Mouse (Mus musculus): ENCODE results near the gene Wnt5a. TPM values are rescaled to one million over a fixed set of nuclear protein-coding genes. Genes with fewer than 3 reads are reported as not detected.

Gene Wnt5a
- polyA plus RNA-seq, 1 experiment: 1.1 TPM

DNA sequence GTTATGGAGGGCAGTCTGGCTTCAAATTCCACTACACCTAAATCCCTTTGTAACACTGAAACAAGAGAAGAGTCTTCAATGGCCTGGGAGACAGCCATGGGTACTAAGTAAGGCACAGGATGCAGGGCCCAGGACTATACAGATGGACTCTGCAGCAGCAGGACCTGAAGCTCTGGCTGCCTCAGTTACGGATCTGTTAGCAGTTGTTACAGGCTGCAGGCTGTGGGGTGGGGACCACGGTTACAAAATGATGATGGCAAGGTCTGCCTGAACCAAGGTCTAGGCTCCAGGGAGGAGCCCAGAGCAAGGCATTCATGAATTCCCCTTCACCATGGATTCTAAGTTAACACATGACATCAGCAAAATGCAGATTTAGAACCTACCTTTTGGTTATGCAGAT lies 29.3 kb downstream of the Wnt5a start:
- Histone ChIP-seq H3K27me3 (ENCODE audit: control insufficient read depth, insufficient read depth, low read length) (no peaks in the 10 kb centered on the region), H3K4me3 (ENCODE audit: control insufficient read depth, low read depth, low read length) (no peak overlapping the region), H3K4me1 (ENCODE audit: control insufficient read depth, insufficient read depth, low read length) (no peaks in the 10 kb centered on the region), H3K27ac (ENCODE audit: control insufficient read depth, insufficient read depth, low read depth, low read length) (no peak overlapping the region), H3K36me3 (ENCODE audit: control insufficient read depth, insufficient read depth, low read length) (no peaks in the 10 kb centered on the region)
- no peak for TF ChIP-seq CTCF (IDR thresholded peaks at IDR 0.05; ENCODE audit: control insufficient read depth, insufficient read depth, insufficient replicate concordance, low read depth, low read length)
- no peak for TF ChIP-seq POLR2A (IDR thresholded peaks at IDR 0.05; ENCODE audit: control insufficient read depth, low read depth, low read length)

DNA sequence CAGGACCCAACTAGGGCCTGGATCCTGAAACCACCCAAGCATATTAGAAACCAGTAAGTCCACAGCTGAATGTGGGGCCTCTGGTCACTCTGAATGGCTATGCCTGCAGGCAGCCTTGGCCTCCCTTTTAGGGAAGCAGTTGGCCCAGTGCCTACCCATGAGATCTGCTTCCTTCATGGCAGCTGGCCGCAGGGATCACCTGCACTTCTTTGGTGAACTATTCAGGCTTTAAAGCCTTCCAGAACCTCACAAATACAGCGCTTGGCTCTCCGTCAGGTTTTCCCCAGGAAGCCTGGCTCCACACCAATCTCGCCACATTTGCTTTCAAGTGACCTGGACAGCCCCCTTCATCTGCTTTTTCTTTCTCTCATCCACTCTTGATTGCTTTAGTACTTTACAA lies 31.3 kb downstream of the Wnt5a start:
- Histone ChIP-seq H3K27ac (ENCODE audit: control insufficient read depth, insufficient read depth, low read depth, low read length) (no peak overlapping the region), H3K4me3 (ENCODE audit: control insufficient read depth, low read depth, low read length) (no peak overlapping the region), H3K4me1 (ENCODE audit: control insufficient read depth, insufficient read depth, low read length) (no peaks in the 10 kb centered on the region), H3K36me3 (ENCODE audit: control insufficient read depth, insufficient read depth, low read length) (no peaks in the 10 kb centered on the region), H3K27me3 (ENCODE audit: control insufficient read depth, insufficient read depth, low read length) (no peaks in the 10 kb centered on the region)
- TF ChIP-seq CTCF (IDR thresholded peaks at IDR 0.05; ENCODE audit: control insufficient read depth, insufficient read depth, insufficient replicate concordance, low read depth, low read length): no peak
- no peak for TF ChIP-seq POLR2A (IDR thresholded peaks at IDR 0.05; ENCODE audit: control insufficient read depth, low read depth, low read length)

DNA sequence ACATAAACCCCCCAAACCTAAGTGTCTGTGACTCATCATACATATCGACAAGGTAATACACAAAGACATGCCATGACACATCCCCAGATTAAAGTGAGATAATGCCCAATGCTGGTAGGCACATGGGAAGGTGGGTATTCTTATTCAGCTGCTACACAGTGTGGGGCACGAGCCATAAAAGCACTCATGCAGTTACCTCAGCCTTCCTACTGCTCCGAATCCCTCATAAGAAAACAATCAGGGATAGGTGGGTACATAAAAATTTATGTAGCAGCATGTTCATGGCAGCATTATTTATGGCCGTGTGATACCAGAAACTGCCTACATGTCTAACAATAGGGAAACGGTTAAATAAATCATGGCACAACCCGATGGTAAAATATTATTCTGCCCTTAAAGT lies 35.0 kb downstream of the Wnt5a start:
- Histone ChIP-seq H3K36me3 (ENCODE audit: control insufficient read depth, insufficient read depth, low read length) (no peaks in the 10 kb centered on the region), H3K27ac (ENCODE audit: control insufficient read depth, insufficient read depth, low read depth, low read length) (no peak overlapping the region), H3K4me1 (ENCODE audit: control insufficient read depth, insufficient read depth, low read length) (no peaks in the 10 kb centered on the region), H3K4me3 (ENCODE audit: control insufficient read depth, low read depth, low read length) (no peak overlapping the region), H3K27me3 (ENCODE audit: control insufficient read depth, insufficient read depth, low read length) (no peaks in the 10 kb centered on the region)
- TF ChIP-seq POLR2A (IDR thresholded peaks at IDR 0.05; ENCODE audit: control insufficient read depth, low read depth, low read length) (no peak), CTCF (IDR thresholded peaks at IDR 0.05; ENCODE audit: control insufficient read depth, insufficient read depth, insufficient replicate concordance, low read depth, low read length) (no peak)

DNA sequence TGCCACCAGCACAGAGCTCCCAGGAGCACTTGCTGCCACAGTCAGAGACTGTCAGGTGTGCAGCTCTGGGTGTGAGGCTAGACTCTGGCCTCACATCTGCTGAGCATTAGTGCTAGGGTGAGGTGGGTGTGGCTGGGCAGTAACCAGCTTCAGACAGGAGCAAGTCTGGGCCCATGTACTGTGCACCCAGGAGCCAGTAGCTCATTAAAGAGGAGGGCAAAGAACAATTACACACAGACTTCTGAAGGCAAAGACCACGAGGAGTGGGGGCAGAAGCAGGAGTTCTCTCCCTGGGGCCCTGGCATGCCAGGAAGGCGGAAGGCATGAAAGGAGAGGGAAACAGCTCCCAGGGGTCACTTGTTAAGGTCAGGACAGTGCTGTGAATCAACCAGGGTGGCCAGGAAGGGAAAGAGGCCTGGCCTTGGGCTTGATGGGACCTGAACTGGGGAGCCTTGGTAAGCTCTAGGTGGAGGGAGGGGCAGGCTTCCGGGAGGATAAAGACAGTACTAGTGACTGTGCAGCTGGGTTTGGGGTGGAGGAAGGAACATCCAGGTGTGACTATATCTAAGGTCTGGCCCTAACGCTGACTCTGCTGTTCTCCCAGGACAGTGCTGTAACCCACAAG lies 37.7 kb downstream of the Wnt5a start:
- Histone ChIP-seq H3K4me3 (ENCODE audit: control insufficient read depth, low read depth, low read length) (no peak overlapping the region), H3K27ac (ENCODE audit: control insufficient read depth, insufficient read depth, low read depth, low read length) (no peak overlapping the region), H3K27me3 (ENCODE audit: control insufficient read depth, insufficient read depth, low read length) (no peaks in the 10 kb centered on the region), H3K4me1 (ENCODE audit: control insufficient read depth, insufficient read depth, low read length) (no peaks in the 10 kb centered on the region), H3K36me3 (ENCODE audit: control insufficient read depth, insufficient read depth, low read length) (no peaks in the 10 kb centered on the region)
- no peak for TF ChIP-seq CTCF (IDR thresholded peaks at IDR 0.05; ENCODE audit: control insufficient read depth, insufficient read depth, insufficient replicate concordance, low read depth, low read length)

DNA sequence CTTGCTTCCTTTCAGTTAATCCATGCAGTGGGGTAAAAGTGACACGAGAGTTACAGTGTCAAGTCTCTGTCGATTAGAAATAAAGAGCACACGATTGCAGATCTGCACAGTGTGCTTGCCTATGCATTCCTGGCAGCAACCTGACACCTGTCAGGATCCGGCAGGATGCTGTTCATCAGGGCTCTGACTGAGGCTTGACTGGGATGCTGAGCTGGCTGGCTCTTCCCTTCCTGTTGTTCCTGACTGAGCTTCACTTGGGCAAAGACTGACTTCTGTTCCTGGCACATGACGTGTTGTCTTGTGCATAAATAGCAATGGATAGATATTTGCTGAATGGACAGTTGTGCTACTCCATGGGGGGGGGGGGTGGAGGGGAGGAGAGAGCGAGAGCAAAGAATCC lies 57.3 kb downstream of the Wnt5a start:
- H3K4me3 ChIP-seq (ENCODE audit: control insufficient read depth, low read depth, low read length): no peak overlapping the region
- H3K36me3 ChIP-seq (ENCODE audit: control insufficient read depth, insufficient read depth, low read length): no peaks in the 10 kb centered on the region
- H3K27ac ChIP-seq (ENCODE audit: control insufficient read depth, insufficient read depth, low read depth, low read length): no peak overlapping the region
- H3K27me3 ChIP-seq (ENCODE audit: control insufficient read depth, insufficient read depth, low read length): no peaks in the 10 kb centered on the region
- TF ChIP-seq POLR2A (IDR thresholded peaks at IDR 0.05; ENCODE audit: control insufficient read depth, low read depth, low read length) (no peak), CTCF (IDR thresholded peaks at IDR 0.05; ENCODE audit: control insufficient read depth, insufficient read depth, insufficient replicate concordance, low read depth, low read length) (no peak)
- H3K4me1 ChIP-seq (ENCODE audit: control insufficient read depth, insufficient read depth, low read length): no peaks in the 10 kb centered on the region

All from testis, adult 2 months (tissue).